Mouse (Mus musculus) myocyte (in vitro differentiated cells): ENCODE results near the gene Hecw2.

Experiments used
- MAX ChIP-seq: IDR thresholded peaks from one replicate; pipeline ENCODE4 v1.6.1; 2011; ENCODE audit warnings: low read depth, mild to moderate bottlenecking, control low read depth
- POLR2A ChIP-seq: IDR thresholded peaks from one replicate; pipeline ENCODE4 v1.6.1; 2011; ENCODE audit warnings: low read depth, mild to moderate bottlenecking, control low read depth, moderate library complexity; ENCODE audit not compliant: insufficient read length
- TCF12 ChIP-seq: IDR thresholded peaks from one replicate; pipeline ENCODE4 v1.6.1; 2011; ENCODE audit warnings: mild to moderate bottlenecking, control low read depth; ENCODE audit not compliant: poor library complexity, insufficient read depth, severe bottlenecking
- TCF3 ChIP-seq: IDR thresholded peaks from one replicate; pipeline ENCODE4 v1.6.1; 2011; ENCODE audit warnings: low read depth, control low read depth; ENCODE audit not compliant: insufficient read length
- USF1 ChIP-seq: IDR thresholded peaks from one replicate; pipeline ENCODE4 v1.6.1; 2011; ENCODE audit warnings: low read depth, mild to moderate bottlenecking, control low read depth, moderate library complexity

DNA sequence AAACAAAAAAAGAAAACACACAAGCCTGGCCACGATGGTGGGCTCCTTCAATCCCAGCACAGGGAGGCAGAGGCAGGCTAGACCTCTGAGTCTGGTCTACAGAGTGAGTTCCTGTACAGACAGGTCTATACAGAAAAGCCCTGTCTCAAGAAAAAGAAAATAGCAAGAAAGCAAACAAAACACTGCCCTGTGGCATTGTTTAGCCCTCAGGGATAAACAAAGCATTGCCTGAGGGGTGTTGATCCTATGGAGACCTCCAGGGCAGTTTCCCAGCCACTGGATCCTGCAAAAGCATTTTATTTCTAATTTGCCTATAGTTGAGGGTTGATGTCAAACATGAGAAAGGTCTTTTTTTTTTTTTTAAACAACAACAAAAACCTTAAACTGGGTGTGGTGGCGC, 327.7 kb downstream of the Hecw2 start:
- no peak for TF ChIP-seq MAX
- no peak for TF ChIP-seq POLR2A
- TF ChIP-seq TCF3, result no peak
- no peak for TF ChIP-seq TCF12
- no peak for TF ChIP-seq USF1
